Mouse (Mus musculus) gonadal fat pad, adult 2 months (tissue): ENCODE measurements around the gene Acap2. TPM values are rescaled to one million over a fixed set of nuclear protein-coding genes. Genes with fewer than 3 reads are reported as not detected.

Source experiments
- DNase-seq: peaks from one replicate; pipeline ENCODE4 v3.0.0-alpha.2; 2012; ENCODE audit warnings: low read depth
- polyA plus RNA-seq: library from polyadenylated mRNA; depleted of rRNA; stranded (reverse); fragments of >200 nt; gene quantifications from 2 replicates; pipeline ENCODE4 v1.2.3, GENCODE M21; 2012; rRNA removed

Gene Acap2
- polyA plus RNA-seq, 1 experiment = 11.5 TPM

GRCm38 (mm10) chr16:31048194-31048593 is 152.9 kb downstream of the Acap2 start:
- DNase-seq = no peak

- no peak for DNase-seq
These were observed 153.7 kb downstream of the Acap2 start for GRCm38 (mm10) chr16:31047186-31047898.

GRCm38 (mm10) chr16:31046217-31046659 is 154.8 kb downstream of the Acap2 start:
- no peak for DNase-seq

GRCm38 (mm10) chr16:31045211-31045610 is 155.8 kb downstream of the Acap2 start:
- DNase-seq = no peak

- DNase-seq = no peak
These were observed 157.9 kb downstream of the Acap2 start for GRCm38 (mm10) chr16:31043136-31043535.

Other genes with a start within 250 kb of the Acap2 start
- 19.8 and 24.1 TPM in 2 replicates for gene Xxylt1, start 119.8 kb downstream of the Acap2 start, polyA plus RNA-seq
- 25.7 and 41.9 TPM in 2 replicates for gene Ppp1r2, start 74.0 kb upstream of the Acap2 start, polyA plus RNA-seq
- 45.5 and 66.6 TPM in 2 replicates for gene Apod, start 113.6 kb upstream of the Acap2 start, polyA plus RNA-seq
- 20.6 and 33.9 TPM in 2 replicates for gene Bdh1, start 221.0 kb upstream of the Acap2 start, polyA plus RNA-seq